Mouse (Mus musculus): ENCODE measurements around the gene Nvl.

DNA sequence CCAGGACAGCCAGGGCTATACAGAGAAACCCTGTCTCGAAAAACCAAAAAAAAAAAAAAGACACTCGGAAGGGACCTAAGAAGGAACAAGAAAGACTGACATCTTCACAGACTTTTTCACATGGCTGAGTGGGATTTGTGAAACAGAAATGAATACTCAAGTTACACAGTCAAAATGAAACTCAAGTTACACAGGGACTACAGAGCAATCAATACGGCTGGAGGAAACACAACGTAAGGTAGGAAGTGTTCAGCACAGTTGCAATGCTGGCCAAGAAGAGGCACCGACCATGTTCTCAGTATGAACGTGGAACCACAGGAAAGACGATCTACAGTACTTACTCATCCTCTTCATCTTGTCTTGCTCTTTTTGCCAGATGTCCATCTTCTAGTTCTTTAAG lies 5.3 kb downstream of the Nvl start:
- TF ChIP-seq TAL1 (IDR thresholded peaks at IDR 0.05; ENCODE audit: low read length) (no peak), GATA1 (IDR thresholded peaks at IDR 0.05; ENCODE audit: low read length) (no peak)

All from erythroblast, embryonic 14.5 days (primary cell).